Mouse (Mus musculus) neural tube, embryonic 14.5 days (tissue): ENCODE results near the gene Apoa2. TPM values are rescaled to one million over a fixed set of nuclear protein-coding genes. Genes with fewer than 3 reads are reported as not detected.

ENCODE experiments used
- ATAC-seq: fragments of 200-750 bp; cut with Nextera tagmentation; 2 replicates; pipeline ENCODE4 v1.8.0; 2017; ENCODE audit warnings: low read depth, mild to moderate bottlenecking, moderate TSS enrichment, moderate library complexity
- H3K27ac ChIP-seq: fragments of 300-500 bp; sonication (generic); 2 replicates; pipeline ENCODE4 v1.5.1; 2014; ENCODE audit warnings: low read depth, mild to moderate bottlenecking, control low read depth, low read length, moderate library complexity, mixed read lengths
- H3K27me3 ChIP-seq: fragments of 300-500 bp; sonication (generic); 2 replicates; pipeline ENCODE4 v1.6.1; 2014; ENCODE audit warnings: low read length; ENCODE audit not compliant: control insufficient read depth, insufficient read depth
- H3K36me3 ChIP-seq: fragments of 300-500 bp; sonication (generic); 2 replicates; pipeline ENCODE4 v1.6.1; 2014; ENCODE audit warnings: low read length, mixed read lengths; ENCODE audit not compliant: control insufficient read depth, insufficient read depth
- H3K4me1 ChIP-seq: fragments of 300-500 bp; sonication (generic); 2 replicates; pipeline ENCODE4 v1.6.1; 2014; ENCODE audit warnings: low read length; ENCODE audit not compliant: control insufficient read depth, insufficient read depth
- H3K4me2 ChIP-seq: fragments of 300-500 bp; sonication (generic); 2 replicates; pipeline ENCODE4 v1.6.1; 2014; ENCODE audit warnings: mild to moderate bottlenecking, low read depth, low read length, control low read depth
- H3K4me3 ChIP-seq: fragments of 300-500 bp; sonication (generic); 2 replicates; pipeline ENCODE4 v1.5.1; 2014; ENCODE audit warnings: low read depth, low read length, control low read depth, mixed read lengths
- H3K9ac ChIP-seq: fragments of 300-500 bp; sonication (generic); replicated peaks from 2 replicates; pipeline ENCODE4 v1.6.1; 2014; ENCODE audit warnings: low read depth, mild to moderate bottlenecking, control low read depth, low read length, mixed read lengths
- H3K9me3 ChIP-seq: fragments of 300-500 bp; sonication (generic); 2 replicates; pipeline ENCODE4 v1.6.1; 2016; ENCODE audit warnings: low read length; ENCODE audit not compliant: control insufficient read depth
- WGBS: fragments of 180-500 bp; shearing (Covaris S2); extraction: QIAGEN DNeasy Blood & Tissue Kit; methylation state at CpG from one replicate; pipeline ENCODE4 v1.1.7; 2014; 5-methylcytosine and 5-hydroxymethylcytosine counted together
- polyA plus RNA-seq: library from polyadenylated mRNA; unstranded; fragments of >200 nt; fragmentation: Nextera tagmentation; extraction: Ambion mirVana; gene quantifications from 2 replicates; pipeline ENCODE4 v1.2.1, GENCODE M21; 2014

Apoa2 gene
- polyA plus RNA-seq, 1 experiment from 2014 or later: 7.9 TPM

DNA sequence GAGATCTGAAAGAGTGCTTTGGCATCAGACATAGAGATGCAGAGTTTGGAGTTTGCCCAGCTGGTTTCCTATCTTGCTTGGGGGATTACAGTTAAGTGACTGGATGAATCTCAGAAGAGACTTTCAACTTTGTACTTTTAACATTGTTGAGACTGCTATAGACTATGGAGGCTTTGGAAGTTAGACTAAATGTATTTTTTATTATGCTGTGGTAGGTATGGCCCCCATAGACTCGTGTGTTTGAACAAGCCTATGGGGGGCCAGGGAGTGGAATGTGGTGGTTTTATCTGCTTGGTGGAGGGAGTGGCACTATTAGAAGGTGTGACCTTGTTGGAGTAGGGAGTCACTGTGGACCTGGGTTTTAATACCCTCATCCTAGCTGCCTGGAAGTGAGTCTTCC, 25.3 kb upstream of the Apoa2 start:
- WGBS: 56% methylated on average over 1 of the region's 1 CpGs
- no peaks in the 10 kb centered on the region for H3K9me3 ChIP-seq
- no peak overlapping the region for H3K4me2 ChIP-seq
- H3K36me3 ChIP-seq: no peaks in the 10 kb centered on the region
- H3K4me3 ChIP-seq: no peak overlapping the region
- H3K9ac ChIP-seq: no peak overlapping the region
- peaks cover 5% of the 10 kb centered on the region; the same call in 1 of the 2 replicates for H3K27me3 ChIP-seq
- H3K27ac ChIP-seq: no peak overlapping the region
- peaks cover 9% of the 10 kb centered on the region for H3K4me1 ChIP-seq
- no peak for ATAC-seq

DNA sequence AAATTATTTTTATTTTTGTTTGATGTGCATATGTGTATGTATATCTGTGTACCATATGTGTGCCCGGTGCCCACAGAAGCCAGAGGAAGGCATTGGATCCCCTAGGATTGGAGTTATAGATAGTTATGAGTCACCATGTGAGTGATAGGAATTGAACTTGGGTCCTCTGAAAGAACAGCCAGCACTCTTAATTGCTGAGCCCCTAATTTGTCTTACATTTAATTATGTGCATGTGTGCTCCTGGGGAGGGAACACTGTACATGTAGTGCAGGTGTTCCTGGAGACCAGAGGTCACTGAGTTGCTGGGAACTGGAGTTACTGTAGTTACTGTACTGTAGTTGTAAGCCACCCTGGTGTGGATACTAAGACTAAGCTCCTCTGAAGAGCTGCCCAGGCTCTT, 24.1 kb upstream of the Apoa2 start:
- Histone ChIP-seq H3K9ac (no peak overlapping the region), H3K36me3 (no peaks in the 10 kb centered on the region), H3K4me1 (peaks cover 2% of the 10 kb centered on the region), H3K4me3 (no peak overlapping the region), H3K27me3 (peaks cover 3% of the 10 kb centered on the region; the same call in 1 of the 2 replicates), H3K4me2 (no peak overlapping the region), H3K27ac (no peak overlapping the region), H3K9me3 (no peaks in the 10 kb centered on the region)
- 100% methylated on average over 1 of the region's 1 CpGs for WGBS
- ATAC-seq: no peak

DNA sequence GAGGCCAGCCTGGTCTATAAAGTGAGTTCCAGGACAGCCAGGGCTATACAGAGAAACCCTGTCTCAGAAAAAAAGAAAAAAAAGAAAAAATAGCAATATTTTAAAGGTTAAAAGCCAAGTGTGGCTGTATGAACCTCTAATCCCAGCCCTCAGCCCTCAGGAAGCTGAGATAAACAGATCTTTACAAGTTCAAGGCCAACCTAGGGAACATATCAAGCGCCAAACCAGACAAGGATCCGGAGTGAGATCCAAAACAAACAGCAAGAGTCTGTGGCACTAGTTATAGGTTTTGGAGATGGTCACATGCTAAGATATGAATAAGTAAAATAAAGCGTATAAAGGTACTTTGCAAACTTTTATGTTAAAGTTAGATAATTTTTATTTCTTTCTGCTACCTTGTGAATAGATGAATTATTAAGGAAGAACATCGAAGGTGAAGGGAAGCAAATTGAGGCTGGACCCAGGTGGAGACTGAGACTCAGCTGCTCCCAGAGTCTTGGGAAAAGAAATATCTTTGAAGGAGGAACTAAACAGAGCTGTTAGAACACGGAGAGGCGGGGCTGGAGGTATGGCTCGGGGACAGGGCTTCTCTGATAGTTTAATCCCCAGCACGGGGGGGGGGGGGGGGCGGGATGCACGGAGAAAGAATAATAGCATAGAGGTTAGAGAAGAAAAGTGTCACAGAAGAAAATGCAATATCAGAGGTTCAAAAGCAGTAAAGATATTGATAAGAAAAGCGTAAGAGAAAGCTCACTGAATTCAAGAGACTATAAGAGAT, 21.2 kb upstream of the Apoa2 start:
- no peaks in the 10 kb centered on the region for H3K4me1 ChIP-seq
- no peak for ATAC-seq
- no peak overlapping the region for H3K27ac ChIP-seq
- no peaks in the 10 kb centered on the region for H3K27me3 ChIP-seq
- H3K4me2 ChIP-seq: no peak overlapping the region
- H3K36me3 ChIP-seq: no peaks in the 10 kb centered on the region
- WGBS: 58% methylated on average over 11 of the region's 11 CpGs
- H3K9me3 ChIP-seq: no peaks in the 10 kb centered on the region
- no peak overlapping the region for H3K9ac ChIP-seq
- no peak overlapping the region for H3K4me3 ChIP-seq

DNA sequence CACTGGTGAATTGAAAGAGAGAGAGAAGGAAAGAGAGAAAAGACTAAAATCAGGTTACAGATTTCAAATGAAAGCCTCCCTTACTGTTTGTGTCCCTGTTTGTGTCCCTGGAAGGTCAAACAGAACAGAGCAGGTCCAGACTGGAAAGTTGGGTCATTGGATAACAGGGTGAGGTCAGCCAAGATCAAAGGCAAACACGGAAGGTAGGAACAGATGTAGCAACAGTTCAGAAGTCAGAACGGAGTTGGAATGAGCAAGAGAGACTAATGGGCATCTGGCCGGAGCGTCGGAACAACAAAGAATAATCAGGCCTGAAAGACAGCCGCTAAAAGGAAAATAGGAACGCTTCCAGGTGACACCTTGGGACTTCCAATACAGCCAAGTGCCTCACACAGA, 20.6 kb upstream of the Apoa2 start:
- Histone ChIP-seq H3K27me3 (no peaks in the 10 kb centered on the region), H3K27ac (no peak overlapping the region), H3K9me3 (no peaks in the 10 kb centered on the region), H3K4me3 (no peak overlapping the region), H3K9ac (no peak overlapping the region), H3K36me3 (no peaks in the 10 kb centered on the region), H3K4me2 (no peak overlapping the region), H3K4me1 (no peaks in the 10 kb centered on the region)
- 70% methylated on average over 7 of the region's 7 CpGs for whole genome bisulfite sequencing
- ATAC-seq: no peak

DNA sequence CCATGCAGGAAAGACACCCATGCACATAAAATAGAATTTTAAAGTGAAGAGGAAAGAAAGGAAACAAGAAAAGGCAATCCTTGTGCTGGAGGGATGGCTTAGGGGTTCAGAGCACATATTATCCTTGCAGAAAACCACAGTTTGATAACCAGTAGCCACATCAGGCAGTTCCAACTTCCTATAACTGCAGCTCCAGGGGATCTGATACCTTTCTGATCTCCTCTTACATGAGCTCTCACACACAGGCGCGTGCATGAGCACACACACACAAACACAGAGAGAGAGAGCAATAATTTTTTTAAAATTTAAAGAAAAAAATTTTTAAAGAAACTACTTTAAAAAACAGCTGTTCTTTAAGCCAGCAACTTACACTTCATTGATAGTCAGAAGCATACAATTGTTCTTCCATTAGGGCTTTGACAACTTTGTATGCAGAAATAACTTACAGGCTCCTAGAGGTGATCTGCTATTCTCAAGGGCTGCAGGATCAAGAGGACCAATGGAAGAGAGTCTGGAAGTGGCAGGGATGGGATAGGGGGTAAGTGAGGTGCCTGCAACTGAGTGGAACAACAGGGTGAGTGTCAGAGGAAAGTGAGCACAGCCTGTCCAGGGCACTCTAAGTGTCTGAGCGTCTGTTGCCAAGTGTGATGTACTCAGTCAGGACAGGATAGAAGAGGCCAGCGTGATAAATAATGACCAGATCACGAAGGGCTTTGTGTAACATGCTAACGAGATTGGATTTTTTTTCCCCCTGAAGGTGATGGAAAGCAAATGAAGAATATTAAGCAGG, 19.0 kb upstream of the Apoa2 start:
- H3K9me3 ChIP-seq: no peaks in the 10 kb centered on the region
- 65% methylated on average over 6 of the region's 6 CpGs for WGBS
- H3K4me3 ChIP-seq: no peak overlapping the region
- ATAC-seq: no peak
- no peak overlapping the region for H3K27ac ChIP-seq
- H3K36me3 ChIP-seq: no peaks in the 10 kb centered on the region
- no peak overlapping the region for H3K4me2 ChIP-seq
- no peaks in the 10 kb centered on the region for H3K27me3 ChIP-seq
- no peak overlapping the region for H3K9ac ChIP-seq
- no peaks in the 10 kb centered on the region for H3K4me1 ChIP-seq

DNA sequence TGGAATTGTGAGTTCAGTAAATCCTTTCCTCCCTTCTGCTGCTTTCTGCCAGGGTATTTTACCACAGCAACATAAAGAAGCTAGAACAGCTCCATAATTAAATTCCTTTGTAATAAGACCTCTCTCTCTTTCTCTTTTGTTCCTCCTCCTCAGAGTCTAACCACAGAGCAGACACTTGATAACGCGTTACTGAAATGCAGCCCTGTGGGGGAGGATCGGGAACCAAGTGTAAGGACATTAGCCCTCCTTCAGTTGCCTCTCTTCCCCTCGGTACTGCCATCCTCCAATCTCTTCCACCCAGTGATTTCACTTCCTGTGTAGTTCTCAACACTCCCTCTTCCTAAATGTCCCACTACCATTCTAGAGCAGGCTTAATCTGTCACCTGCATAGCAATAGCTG, 15.4 kb upstream of the Apoa2 start:
- no peaks in the 10 kb centered on the region for H3K36me3 ChIP-seq
- 29% methylated on average over 4 of the region's 4 CpGs for WGBS

DNA sequence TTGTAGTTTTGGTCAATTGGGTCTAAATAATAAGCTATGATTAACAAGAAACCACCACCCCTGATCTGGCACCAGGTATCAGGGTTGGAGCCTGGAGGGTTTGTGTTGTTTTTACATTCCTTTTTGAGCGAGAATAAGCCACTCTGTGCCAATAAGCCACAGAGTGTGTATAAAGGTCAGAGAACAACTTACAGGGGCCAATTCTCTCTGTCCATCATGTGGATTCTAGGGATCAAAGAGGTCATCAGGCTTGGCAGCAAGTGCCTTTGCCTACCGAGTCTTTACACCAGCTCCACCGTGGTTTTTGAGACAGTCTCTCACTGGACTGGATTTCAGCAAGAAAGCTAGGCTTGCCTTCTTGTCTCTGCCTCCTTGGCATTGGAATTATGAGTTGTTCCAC, 12.0 kb upstream of the Apoa2 start:
- Histone ChIP-seq H3K4me2 (no peak overlapping the region), H3K27ac (no peak overlapping the region), H3K4me3 (no peak overlapping the region), H3K36me3 (no peaks in the 10 kb centered on the region), H3K9ac (no peak overlapping the region), H3K4me1 (no peaks in the 10 kb centered on the region), H3K9me3 (no peaks in the 10 kb centered on the region), H3K27me3 (no peaks in the 10 kb centered on the region)
- WGBS: 67% methylated on average over 3 of the region's 3 CpGs
- no peak for ATAC-seq

More for the DNA sequence above, 15.4 kb upstream of the Apoa2 start:
- Histone ChIP-seq H3K9ac (no peak overlapping the region), H3K4me3 (no peak overlapping the region), H3K4me1 (no peaks in the 10 kb centered on the region), H3K27me3 (no peaks in the 10 kb centered on the region), H3K9me3 (no peaks in the 10 kb centered on the region), H3K27ac (no peak overlapping the region), H3K4me2 (no peak overlapping the region)
- ATAC-seq: no peak

DNA sequence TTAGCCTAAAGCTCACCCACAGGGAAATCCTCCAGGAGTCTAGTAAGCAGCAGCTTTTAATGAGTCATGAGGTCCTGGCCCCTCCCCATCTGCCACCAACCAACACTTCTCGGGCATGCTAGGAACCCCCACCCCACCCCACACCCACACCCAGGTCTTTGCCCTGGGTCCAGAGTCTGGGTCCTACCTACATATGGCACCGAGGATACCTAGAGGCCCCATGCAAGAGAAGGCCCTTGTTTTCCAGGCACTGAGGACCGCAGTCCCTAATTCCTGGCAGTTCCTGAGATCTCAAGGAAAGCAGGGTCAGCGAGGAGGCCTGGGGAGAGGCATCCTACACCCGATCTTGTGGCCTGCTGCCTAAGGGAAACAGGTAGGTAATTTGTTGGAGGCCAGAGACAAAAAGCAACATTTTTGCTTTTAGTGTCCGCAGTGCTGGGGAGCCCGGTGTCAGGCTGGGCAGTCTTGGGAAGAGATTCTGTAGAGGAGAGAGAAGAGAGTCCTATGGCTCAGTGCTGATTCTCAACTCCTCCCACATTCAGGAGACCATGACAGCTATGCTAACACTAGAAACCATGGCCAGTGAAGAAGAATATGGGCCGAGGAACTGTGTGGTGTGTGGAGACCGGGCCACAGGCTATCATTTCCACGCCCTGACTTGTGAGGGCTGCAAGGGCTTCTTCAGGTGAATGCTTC, 10.9 kb upstream of the Apoa2 start, which contains the start of gene Nr1i3:
Gene Nr1i3 (plus strand): TSS at position 170 of the 696 bp plus-strand sequence.
- no peak within 1 kb of the TSS for H3K9ac ChIP-seq
- no peaks in the 10 kb centered on the region for H3K27me3 ChIP-seq
- no peak within 1 kb of the TSS for H3K4me3 ChIP-seq
- no peak for ATAC-seq
- no peaks in the 10 kb centered on the region for H3K4me1 ChIP-seq
- H3K9me3 ChIP-seq: no peaks in the 10 kb centered on the region
- no peak within 1 kb of the TSS for H3K27ac ChIP-seq
- 78% methylated on average over 10 of the region's 10 CpGs for WGBS
- H3K36me3 ChIP-seq: 0 out of 2 replicates have a peak, but pooled peaks cover 3% of the 10 kb centered on the region
- no peak within 1 kb of the TSS for H3K4me2 ChIP-seq
